Mouse (Mus musculus) embryonic facial prominence, embryonic 15.5 days (tissue): Measurements from ENCODE around the gene Upb1. TPM values are rescaled to one million over a fixed set of nuclear protein-coding genes. Genes with fewer than 3 reads are reported as not detected.

Experiments
- ATAC-seq: fragments of 200-750 bp; cut with Nextera tagmentation; 2 replicates; pipeline ENCODE4 v1.8.0; 2017; ENCODE audit warnings: low read depth, moderate TSS enrichment; ENCODE audit not compliant: insufficient number of reproducible peaks, low FRiP score, low TSS enrichment
- H3K27ac ChIP-seq: fragments of 300-500 bp; sonication (generic); replicated peaks from 2 replicates; pipeline ENCODE4 v1.5.1; 2015; ENCODE audit warnings: mild to moderate bottlenecking, inconsistent platforms
- H3K27me3 ChIP-seq: fragments of 300-500 bp; sonication (generic); 2 replicates; pipeline ENCODE4 v1.6.1; 2015; ENCODE audit warnings: inconsistent platforms
- H3K36me3 ChIP-seq: fragments of 300-500 bp; sonication (generic); 2 replicates; pipeline ENCODE4 v1.6.1; 2015; ENCODE audit warnings: mild to moderate bottlenecking, inconsistent platforms
- H3K4me1 ChIP-seq: fragments of 300-500 bp; sonication (generic); 2 replicates; pipeline ENCODE4 v1.6.1; 2015; ENCODE audit warnings: inconsistent platforms
- H3K4me2 ChIP-seq: fragments of 300-500 bp; sonication (generic); replicated peaks from 2 replicates; pipeline ENCODE4 v1.6.1; 2015; ENCODE audit warnings: mild to moderate bottlenecking, inconsistent platforms
- H3K4me3 ChIP-seq: fragments of 300-500 bp; sonication (generic); replicated peaks from 2 replicates; pipeline ENCODE4 v1.5.1; 2015; ENCODE audit warnings: mild to moderate bottlenecking, inconsistent platforms
- H3K9ac ChIP-seq: fragments of 300-500 bp; sonication (generic); 2 replicates; pipeline ENCODE4 v1.6.1; 2015; ENCODE audit warnings: inconsistent platforms
- H3K9me3 ChIP-seq: fragments of 300-500 bp; sonication (generic); replicated peaks from 2 replicates; pipeline ENCODE4 v1.6.1; 2016; ENCODE audit warnings: inconsistent platforms
- WGBS: fragments of 180-500 bp; shearing (Covaris S2); methylation state at CpG from one replicate; pipeline ENCODE4 v1.1.7; 2015; 5-methylcytosine and 5-hydroxymethylcytosine counted together
- polyA plus RNA-seq: library from polyadenylated mRNA; unstranded; fragments of >200 nt; fragmentation: Nextera tagmentation; extraction: Ambion mirVana; gene quantifications from 2 replicates; pipeline ENCODE4 v1.2.1, GENCODE M21; 2015

The Upb1 gene
- polyA plus RNA-seq, 1 experiment from 2014 or later: 2.2 TPM

DNA sequence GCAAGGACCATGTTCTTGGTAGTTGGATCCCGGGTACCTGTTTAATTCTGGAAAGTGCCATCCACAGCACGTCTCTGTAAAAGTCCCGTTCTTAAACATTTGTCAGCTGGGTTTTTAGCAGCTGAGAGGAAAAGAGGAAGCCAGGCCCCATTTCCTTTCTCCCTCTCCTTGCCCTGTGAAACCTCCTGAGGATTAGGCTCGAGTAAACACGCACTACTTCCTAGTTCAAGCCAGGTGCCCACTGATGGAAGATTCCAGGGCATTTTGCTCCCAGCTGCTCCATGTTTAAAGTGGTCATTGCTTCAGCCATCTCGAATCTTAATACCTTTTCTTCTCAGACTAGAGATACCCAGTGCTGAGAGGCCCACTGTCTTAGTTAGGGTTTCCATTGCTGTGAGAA is 83.9 kb downstream of the Upb1 start:
- no peaks in the 10 kb centered on the region for H3K9me3 ChIP-seq
- H3K27ac ChIP-seq: no peak overlapping the region
- ATAC-seq: no peak
- WGBS: 66% methylated on average over 6 of the region's 6 CpGs
- H3K9ac ChIP-seq: no peak overlapping the region
- no peak overlapping the region for H3K4me2 ChIP-seq
- no peaks in the 10 kb centered on the region; the same call in 1 of the 2 replicates for H3K4me1 ChIP-seq
- no peak overlapping the region for H3K4me3 ChIP-seq
- 0 out of 2 replicates have a peak, but pooled peaks cover 3% of the 10 kb centered on the region for H3K27me3 ChIP-seq
- no peaks in the 10 kb centered on the region for H3K36me3 ChIP-seq

DNA sequence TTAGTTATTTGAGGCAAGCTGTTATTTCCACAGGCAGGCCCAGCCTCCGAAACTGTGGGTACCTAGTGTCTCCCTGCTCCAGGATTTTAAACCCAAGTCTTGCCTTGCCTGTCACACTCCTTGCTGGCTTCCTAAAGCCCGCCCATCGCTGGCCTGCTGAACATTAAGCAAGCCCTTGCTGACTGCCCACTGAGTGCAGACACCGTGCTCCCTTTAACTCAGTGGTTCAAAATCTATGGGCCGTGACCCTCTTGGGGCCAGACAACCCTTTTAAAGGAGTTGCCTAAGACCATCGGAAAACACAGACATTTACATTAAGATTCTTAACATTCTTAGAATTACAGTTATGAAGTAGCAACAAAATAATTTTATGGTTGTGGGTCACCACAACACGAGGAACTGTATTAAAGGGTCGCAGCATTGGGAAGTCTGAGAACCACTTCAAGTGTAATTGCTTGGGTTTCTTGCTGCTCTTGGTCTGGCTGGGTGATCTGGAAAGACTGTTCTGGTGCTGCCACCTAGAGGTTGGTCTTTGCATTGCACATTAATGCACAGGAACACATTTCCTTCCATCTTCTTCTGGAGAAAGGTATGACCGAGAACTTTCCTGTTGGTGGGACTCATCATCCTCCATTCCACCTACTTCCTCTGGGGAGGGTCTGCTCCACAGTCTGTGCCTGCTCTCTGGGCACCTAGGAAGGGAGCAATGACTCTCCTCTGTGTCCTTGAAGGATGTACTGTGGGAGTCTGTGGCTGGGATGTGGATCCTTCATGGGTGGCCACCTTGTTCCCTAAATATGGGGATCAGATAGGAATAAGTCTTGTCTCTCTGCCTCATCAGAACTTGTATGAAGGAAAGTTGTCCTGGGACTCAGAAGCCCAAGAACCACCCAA is 85.4 kb downstream of the Upb1 start:
- Histone ChIP-seq H3K4me1 (no peaks in the 10 kb centered on the region; the same call in 1 of the 2 replicates), H3K27ac (no peak overlapping the region), H3K36me3 (no peaks in the 10 kb centered on the region), H3K4me2 (no peak overlapping the region), H3K9me3 (no peaks in the 10 kb centered on the region), H3K9ac (no peak overlapping the region), H3K4me3 (no peak overlapping the region), H3K27me3 (0 out of 2 replicates have a peak, but pooled peaks cover 3% of the 10 kb centered on the region)
- peak; percentile 47; the same call in 1 of the 2 replicates for ATAC-seq
- WGBS: 52% methylated on average over 9 of the region's 9 CpGs

DNA sequence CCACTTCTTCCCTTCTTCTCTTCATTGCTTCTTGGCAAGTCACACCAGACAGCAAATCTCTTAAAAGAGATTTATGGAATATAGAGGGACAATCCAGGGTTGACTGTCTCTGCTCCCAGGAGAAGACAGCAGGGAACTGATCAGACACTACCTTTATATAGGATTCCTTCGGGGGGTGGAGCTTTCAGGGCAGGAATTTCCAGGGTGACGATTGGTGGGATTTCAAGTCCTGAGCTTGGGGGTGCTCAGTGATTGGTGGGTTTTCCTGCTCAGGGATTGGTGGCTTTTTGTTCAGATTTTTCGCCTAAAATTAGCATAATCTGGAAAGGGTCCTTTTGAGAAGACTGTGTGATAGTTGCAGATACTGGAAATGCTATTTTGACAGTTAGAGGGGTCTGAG is 86.2 kb downstream of the Upb1 start:
- no peaks in the 10 kb centered on the region for H3K36me3 ChIP-seq
- no peak overlapping the region for H3K4me2 ChIP-seq
- H3K9ac ChIP-seq: no peak overlapping the region
- H3K27me3 ChIP-seq: 0 out of 2 replicates have a peak, but pooled peaks cover 3% of the 10 kb centered on the region
- no peaks in the 10 kb centered on the region; the same call in 1 of the 2 replicates for H3K4me1 ChIP-seq
- no peak overlapping the region for H3K27ac ChIP-seq
- no peaks in the 10 kb centered on the region for H3K9me3 ChIP-seq
- ATAC-seq: no peak
- WGBS: 63% methylated on average over 3 of the region's 3 CpGs
- no peak overlapping the region for H3K4me3 ChIP-seq

DNA sequence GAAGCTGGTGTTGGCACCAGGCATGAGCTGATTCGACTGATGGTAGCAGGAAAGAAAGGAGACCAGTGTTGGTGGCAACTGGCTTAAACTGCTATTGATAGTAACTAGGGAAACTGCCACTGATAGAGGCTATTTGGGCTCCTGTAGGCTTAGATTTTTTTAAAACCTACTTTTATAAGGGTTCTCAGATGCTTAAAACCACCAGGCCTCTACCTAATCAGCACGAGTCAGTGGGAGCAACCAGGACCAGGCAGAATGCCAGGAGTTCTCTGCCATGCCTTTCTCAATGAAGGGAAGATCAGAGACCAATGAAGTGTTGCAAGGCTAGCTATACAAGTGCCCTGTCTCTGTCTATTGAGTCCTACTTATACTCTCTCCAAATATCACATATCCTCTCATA is 88.6 kb downstream of the Upb1 start:
- H3K4me1 ChIP-seq: no peaks in the 10 kb centered on the region
- H3K27ac ChIP-seq: no peak overlapping the region
- no peaks in the 10 kb centered on the region for H3K9me3 ChIP-seq
- no peak overlapping the region for H3K4me2 ChIP-seq
- 0 out of 2 replicates have a peak, but pooled peaks cover 3% of the 10 kb centered on the region for H3K27me3 ChIP-seq
- no peaks in the 10 kb centered on the region for H3K36me3 ChIP-seq
- H3K9ac ChIP-seq: no peak overlapping the region
- ATAC-seq: no peak
- no peak overlapping the region for H3K4me3 ChIP-seq
- WGBS: 66% methylated on average over 2 of the region's 2 CpGs

DNA sequence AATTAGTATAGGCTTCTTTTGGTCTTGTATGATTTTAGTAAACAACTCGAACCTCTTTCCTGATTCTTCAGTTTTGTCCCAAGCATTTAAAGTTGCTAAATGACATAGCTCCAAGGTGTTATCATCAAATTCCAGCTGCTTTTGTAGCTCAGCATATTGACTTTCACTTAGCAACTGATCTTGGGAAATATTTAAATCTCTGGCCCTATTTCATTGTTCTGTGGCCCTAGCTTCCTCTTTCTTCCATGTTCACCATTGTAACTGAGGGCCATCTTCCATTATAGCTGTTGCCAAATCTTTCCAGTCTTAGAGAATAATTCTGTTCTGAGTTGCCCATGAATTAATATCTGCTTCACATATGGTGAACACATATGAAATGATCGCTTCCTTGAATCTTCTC is 89.8 kb downstream of the Upb1 start:
- Histone ChIP-seq H3K4me3 (no peak overlapping the region), H3K4me2 (no peak overlapping the region), H3K27ac (no peak overlapping the region), H3K4me1 (no peaks in the 10 kb centered on the region), H3K36me3 (no peaks in the 10 kb centered on the region), H3K9me3 (no peaks in the 10 kb centered on the region), H3K9ac (no peak overlapping the region), H3K27me3 (0 out of 2 replicates have a peak, but pooled peaks cover 3% of the 10 kb centered on the region)
- ATAC-seq: no peak
- 82% methylated on average over 2 of the region's 2 CpGs for WGBS

Other genes starting within 250 kb of the Upb1 start
- 30.9 and 32.1 TPM in 2 replicates for gene Specc1l, start 189.0 kb upstream of the Upb1 start, polyA plus RNA-seq
- gene Adora2a, start 84.2 kb upstream of the Upb1 start, polyA plus RNA-seq: 2.1 and 2.4 TPM in 2 replicates
- gene Snrpd3, start 116.4 kb downstream of the Upb1 start, polyA plus RNA-seq: 156 and 168 TPM in 2 replicates
- gene Gucd1, start 116.9 kb downstream of the Upb1 start, polyA plus RNA-seq: 26.3 and 27.7 TPM in 2 replicates
- gene Lrrc75b, start 159.2 kb downstream of the Upb1 start, polyA plus RNA-seq: 4.9 and 6.3 TPM in 2 replicates
- gene Ggt1, start 160.5 kb downstream of the Upb1 start, polyA plus RNA-seq: 1.7 and 2.2 TPM in 2 replicates
- 2.8 and 3.2 TPM in 2 replicates for gene Ggt5, start 188.2 kb downstream of the Upb1 start, polyA plus RNA-seq
- gene Susd2, start 242.9 kb downstream of the Upb1 start, polyA plus RNA-seq: 9.0 and 10.1 TPM in 2 replicates